Comparison of ENCODE assay signal across 8 mouse cellular contexts in the genomic region with DNA sequence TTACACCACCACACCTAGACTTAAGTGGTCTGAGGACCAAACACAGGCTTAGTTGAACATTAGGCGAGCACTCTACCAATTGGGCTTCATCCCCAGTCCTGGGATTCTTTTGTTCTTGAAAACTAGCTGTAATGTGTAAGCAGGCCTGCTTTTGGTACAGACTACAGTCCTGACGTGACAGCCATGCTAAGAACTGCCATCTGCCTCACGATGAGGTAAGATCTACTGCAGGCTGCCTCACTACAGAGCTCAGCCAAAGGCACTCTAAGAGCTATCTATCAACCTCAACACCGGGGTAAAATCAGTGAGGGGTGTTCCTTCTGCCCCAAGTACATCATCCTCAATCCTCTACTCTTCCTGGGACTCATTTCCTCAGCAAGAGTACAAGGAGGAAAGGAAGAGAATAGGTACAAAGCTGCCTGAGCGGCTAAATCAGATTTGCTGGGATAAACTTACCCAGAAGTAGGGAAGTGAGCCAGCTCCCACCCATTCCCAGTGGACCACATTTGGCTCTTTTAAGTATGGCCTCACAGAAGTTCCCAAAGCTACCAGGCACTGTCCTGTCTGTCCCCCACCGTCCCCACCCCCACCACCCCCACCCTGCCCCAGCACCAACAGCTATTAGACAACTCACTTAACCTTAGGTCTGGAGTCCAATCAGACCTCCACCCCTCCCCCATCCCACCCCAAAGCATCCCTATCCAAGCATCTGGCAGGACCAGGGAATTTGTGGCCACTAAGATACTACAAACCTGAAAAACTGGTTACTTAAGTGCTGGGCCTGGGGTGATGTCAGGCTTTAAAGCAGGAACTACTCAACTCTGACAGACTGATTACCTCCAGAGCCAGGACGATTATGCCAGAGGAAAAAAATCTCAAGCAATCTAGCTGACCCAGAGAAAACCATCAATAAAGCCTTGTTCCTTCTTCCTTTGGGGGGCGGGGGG. TPM values are rescaled to one million over a fixed set of nuclear protein-coding genes. Genes with fewer than 3 reads are reported as not detected.
A peak's percentile ranks its signal among the peaks of the same experiment; 100 is the strongest.
DNase-seq lines count a peak whose midpoint lies in the region; ATAC-seq lines count a peak whose summit lies in the region.

No protein-coding gene starts in this region.

- no peaks in the 10 kb centered on the region for H3K27me3 ChIP-seq in heart, embryonic 12.5 days (replicated peaks)
- no peaks in the 10 kb centered on the region for H3K27me3 ChIP-seq in forebrain, embryonic 14.5 days (replicated peaks; ENCODE audit: control insufficient read depth, insufficient read depth, low read length)
- H3K27me3 ChIP-seq in limb, embryonic 11.5 days (ENCODE audit: control insufficient read depth, insufficient read depth, low read length) = no peaks in the 10 kb centered on the region

- peaks cover 75% of the 10 kb centered on the region for H3K36me3 ChIP-seq in heart, embryonic 12.5 days
- 0 out of 2 replicates have a peak, but pooled peaks cover 8% of the 10 kb centered on the region for H3K36me3 ChIP-seq in forebrain, embryonic 14.5 days (ENCODE audit: control insufficient read depth, insufficient read depth, low read length)
- H3K36me3 ChIP-seq in limb, embryonic 11.5 days (ENCODE audit: control insufficient read depth, insufficient read depth, low read length) = peaks cover 17% of the 10 kb centered on the region; the same call in 1 of the 2 replicates

- peak overlapping the region; percentile 2; the same call in 1 of the 2 replicates for H3K4me3 ChIP-seq in heart, embryonic 12.5 days
- H3K4me3 ChIP-seq in forebrain, embryonic 14.5 days (ENCODE audit: low read depth, low read length) = no peak overlapping the region
- no peak overlapping the region for H3K4me3 ChIP-seq in limb, embryonic 11.5 days (ENCODE audit: low read depth, low read length)

- H3K4me1 ChIP-seq in heart, embryonic 12.5 days (replicated peaks) = peaks cover 94% of the 10 kb centered on the region
- peaks cover 3% of the 10 kb centered on the region; the same call in 1 of the 2 replicates for H3K4me1 ChIP-seq in forebrain, embryonic 14.5 days (ENCODE audit: control insufficient read depth, insufficient read depth, low read length)
- H3K4me1 ChIP-seq in limb, embryonic 11.5 days (ENCODE audit: control insufficient read depth, insufficient read depth, low read length) = peaks cover 50% of the 10 kb centered on the region

- H3K4me2 ChIP-seq in heart, embryonic 12.5 days = peak overlapping the region; percentile 43
- no peak overlapping the region for H3K4me2 ChIP-seq in forebrain, embryonic 14.5 days (ENCODE audit: low read length)
- H3K4me2 ChIP-seq in limb, embryonic 11.5 days (ENCODE audit: low read depth, severe bottlenecking) = 0 out of 2 replicates have a peak overlapping the region, but pooled peaks have one; percentile 0

- H3K27ac ChIP-seq in heart, embryonic 12.5 days (ENCODE audit: poor library complexity, severe bottlenecking) = peak overlapping the region; percentile 83
- H3K27ac ChIP-seq in forebrain, embryonic 14.5 days (ENCODE audit: low read depth, low read length) = peak overlapping the region; percentile 76
- H3K27ac ChIP-seq in limb, embryonic 11.5 days (replicated peaks; ENCODE audit: low read depth, low read length) = peak overlapping the region; percentile 16; the same call in 1 of the 2 replicates

- peak overlapping the region; percentile 53 for H3K9ac ChIP-seq in heart, embryonic 12.5 days
- H3K9ac ChIP-seq in forebrain, embryonic 14.5 days (ENCODE audit: low read length) = no peak overlapping the region
- no peak overlapping the region for H3K9ac ChIP-seq in limb, embryonic 11.5 days (ENCODE audit: low read length)

- no peak for DNase-seq in heart, postnatal 25 days (ENCODE audit: low spot score)
- peak; percentile 35 for DNase-seq in R1 (ENCODE audit: low read depth, low spot score)
- DNase-seq in forebrain, embryonic 14.5 days (ENCODE audit: low spot score) = peak; percentile 80
- DNase-seq in limb, embryonic 11.5 days (ENCODE audit: low spot score) = no peak
- DNase-seq in thymus, postnatal 25 days = no peak
- DNase-seq in c-Kit-positive CD71-positive TER-119-positive erythroid progenitor cells, embryonic 14.5 days (ENCODE audit: low spot score) = no peak

- peak; percentile 28; the same call in 1 of the 2 replicates for ATAC-seq in heart, embryonic 12.5 days (ENCODE audit: insufficient number of reproducible peaks, low FRiP score)
- peak; percentile 93 for ATAC-seq in forebrain, embryonic 14.5 days
- ATAC-seq in limb, embryonic 11.5 days (ENCODE audit: insufficient number of reproducible peaks, low FRiP score, low TSS enrichment, low read depth) = no peak
- no peak for ATAC-seq in megakaryocyte, adult 5-6 weeks (ENCODE audit: poor library complexity, severe bottlenecking)

- intact Hi-C loops in heart, postnatal 25 days (cut with DNase I) = no loop called here

- H3K9me3 ChIP-seq in heart, embryonic 12.5 days (replicated peaks) = no peaks in the 10 kb centered on the region
- no peaks in the 10 kb centered on the region for H3K9me3 ChIP-seq in forebrain, embryonic 14.5 days (replicated peaks; ENCODE audit: control insufficient read depth, low read length)
- H3K9me3 ChIP-seq in limb, embryonic 11.5 days (ENCODE audit: control insufficient read depth, low read length) = no peaks in the 10 kb centered on the region

- WGBS in heart, embryonic 12.5 days = 27% methylated on average over 8 of the region's 8 CpGs
- WGBS in forebrain, embryonic 14.5 days = 46% methylated on average over 8 of the region's 8 CpGs
- 24% methylated on average over 8 of the region's 8 CpGs for WGBS in limb, embryonic 11.5 days

RNA-seq across cellular contexts. Expression of a gene that starts 19.8 kb away (rescaled TPM):
- 293 and 312 TPM in 2 replicates for polyA plus RNA-seq in heart, embryonic 12.5 days (2016; fragmentation: Nextera tagmentation; extraction: Ambion mirVana)
- 100 to 1,000 TPM in 1 of 2 experiments, 10 to 100 TPM in 1; 99.0 to 108 TPM for total RNA-seq in heart, postnatal 25 days (2021)
- 9.6 and 10.9 TPM in 2 replicates for polyA plus RNA-seq in forebrain, embryonic 14.5 days (2014; fragmentation: Nextera tagmentation; extraction: Ambion mirVana)
- 28.0 and 31.5 TPM in 2 replicates for polyA plus RNA-seq in limb, embryonic 11.5 days (2014; fragmentation: Nextera tagmentation; extraction: Ambion mirVana)
- 0.69 and 1.9 TPM in 2 replicates for total RNA-seq in megakaryocyte, adult 5-6 weeks (2015)
- 3.7 and 5.7 TPM in 2 replicates for total RNA-seq in megakaryocyte, adult 5-6 weeks (2017)

Comparison
In these comparisons a context has a peak if more than half of its experiments do, and no peak if none do; other contexts are left out.
1. ATAC-seq: peak in heart, embryonic 12.5 days (single experiment) and forebrain, embryonic 14.5 days (single experiment); none in limb, embryonic 11.5 days (single experiment) and megakaryocyte, adult 5-6 weeks (single experiment).
2. H3K27ac ChIP-seq: peak in every context shown above with its lines; median percentile 83 in heart, embryonic 12.5 days; 76 in forebrain, embryonic 14.5 days; 16 in limb, embryonic 11.5 days.
3. DNase-seq: peak in R1 (single experiment) and forebrain, embryonic 14.5 days (single experiment); none in heart, postnatal 25 days (single experiment), limb, embryonic 11.5 days (single experiment), thymus, postnatal 25 days (single experiment) and c-Kit-positive CD71-positive TER-119-positive erythroid progenitor cells, embryonic 14.5 days (single experiment).